Mouse (Mus musculus) CD4-positive, CD25-positive, alpha-beta regulatory T cell, adult 4 months (primary cell): ENCODE data around the gene Fam189b. TPM values are rescaled to one million over a fixed set of nuclear protein-coding genes. Genes with fewer than 3 reads are reported as not detected.

Experiments
- ATAC-seq: one replicate; pipeline ENCODE4 v1.8.0; 2017
- polyA plus RNA-seq, 2 experiments: library from polyadenylated mRNA; unstranded; fragments of 100-300 nt; shearing (Covaris generic); gene quantifications; one replicate each; pipeline ENCODE4 v1.2.1; 2017

The Fam189b gene
- polyA plus RNA-seq, 2 experiments from 2014 or later = 209 to 296 TPM

DNA sequence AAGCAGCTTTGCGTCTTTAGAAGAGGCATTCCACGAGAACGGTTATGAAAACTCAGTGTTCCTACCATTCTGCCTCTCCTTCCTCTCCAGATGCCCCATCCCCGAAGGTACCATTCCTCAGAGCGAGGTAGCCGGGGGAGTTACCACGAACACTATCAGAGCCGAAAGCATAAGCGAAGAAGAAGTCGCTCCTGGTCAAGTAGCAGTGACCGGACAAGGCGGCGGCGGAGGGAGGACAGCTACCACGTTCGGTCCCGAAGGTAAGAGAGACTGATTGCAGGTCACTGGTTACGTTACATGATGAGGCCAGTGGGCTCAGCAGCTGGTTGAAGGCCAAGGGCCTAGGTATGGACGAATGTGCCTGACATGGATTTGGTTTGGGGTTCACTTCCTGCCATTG lies 16.0 kb upstream of the Fam189b start:
- ATAC-seq = no peak

DNA sequence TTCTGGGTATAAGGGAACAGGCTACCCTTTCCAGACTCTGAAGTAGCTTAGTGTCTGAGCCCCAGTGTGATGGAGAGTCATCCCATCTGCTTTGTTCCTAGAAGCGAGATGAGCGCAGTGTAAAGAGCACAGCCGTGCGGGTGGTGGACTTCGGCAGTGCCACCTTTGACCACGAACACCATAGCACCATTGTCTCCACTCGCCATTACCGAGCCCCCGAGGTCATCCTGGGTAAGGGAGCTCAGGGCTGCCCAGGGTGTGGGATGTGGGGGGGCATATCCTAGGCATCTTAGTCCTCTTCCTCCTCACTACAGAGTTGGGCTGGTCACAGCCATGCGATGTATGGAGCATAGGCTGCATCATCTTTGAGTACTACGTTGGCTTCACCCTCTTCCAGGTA lies 8.1 kb upstream of the Fam189b start:
- ATAC-seq = no peak

DNA sequence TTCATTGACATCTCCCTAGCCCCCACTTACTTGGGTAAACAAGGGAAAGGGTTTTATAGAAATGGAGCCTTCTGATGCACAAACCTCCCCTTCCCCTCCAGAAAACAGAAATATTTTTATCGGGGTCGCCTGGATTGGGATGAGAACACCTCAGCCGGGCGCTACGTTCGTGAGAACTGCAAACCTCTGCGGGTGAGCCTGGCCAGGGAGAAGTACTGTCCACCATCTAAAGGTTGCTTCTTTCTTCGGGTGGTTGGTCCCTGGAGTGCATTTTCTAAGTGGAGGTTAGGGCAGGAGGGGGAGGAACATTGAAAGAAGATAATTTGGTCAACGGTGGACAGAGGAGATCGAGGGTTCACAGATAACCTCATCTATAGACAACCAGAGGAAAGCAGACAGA lies 7.4 kb upstream of the Fam189b start:
- ATAC-seq = no peak

DNA sequence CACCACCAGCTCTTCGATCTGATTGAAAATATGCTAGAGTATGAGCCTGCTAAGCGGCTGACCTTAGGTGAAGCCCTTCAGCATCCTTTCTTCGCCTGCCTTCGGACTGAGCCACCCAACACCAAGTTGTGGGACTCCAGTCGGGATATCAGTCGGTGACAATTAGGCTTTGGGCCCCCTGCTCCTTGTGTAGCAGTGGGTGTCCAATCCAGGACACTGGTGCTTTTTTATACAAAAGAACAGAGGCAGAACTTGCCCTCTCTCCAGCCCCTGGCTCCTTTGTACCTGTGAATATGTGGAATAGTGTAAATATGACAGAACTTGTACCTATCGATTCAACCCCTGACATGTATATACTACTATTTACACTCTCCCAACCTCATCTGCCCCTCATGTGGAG lies 6.5 kb upstream of the Fam189b start:
- no peak for ATAC-seq

DNA sequence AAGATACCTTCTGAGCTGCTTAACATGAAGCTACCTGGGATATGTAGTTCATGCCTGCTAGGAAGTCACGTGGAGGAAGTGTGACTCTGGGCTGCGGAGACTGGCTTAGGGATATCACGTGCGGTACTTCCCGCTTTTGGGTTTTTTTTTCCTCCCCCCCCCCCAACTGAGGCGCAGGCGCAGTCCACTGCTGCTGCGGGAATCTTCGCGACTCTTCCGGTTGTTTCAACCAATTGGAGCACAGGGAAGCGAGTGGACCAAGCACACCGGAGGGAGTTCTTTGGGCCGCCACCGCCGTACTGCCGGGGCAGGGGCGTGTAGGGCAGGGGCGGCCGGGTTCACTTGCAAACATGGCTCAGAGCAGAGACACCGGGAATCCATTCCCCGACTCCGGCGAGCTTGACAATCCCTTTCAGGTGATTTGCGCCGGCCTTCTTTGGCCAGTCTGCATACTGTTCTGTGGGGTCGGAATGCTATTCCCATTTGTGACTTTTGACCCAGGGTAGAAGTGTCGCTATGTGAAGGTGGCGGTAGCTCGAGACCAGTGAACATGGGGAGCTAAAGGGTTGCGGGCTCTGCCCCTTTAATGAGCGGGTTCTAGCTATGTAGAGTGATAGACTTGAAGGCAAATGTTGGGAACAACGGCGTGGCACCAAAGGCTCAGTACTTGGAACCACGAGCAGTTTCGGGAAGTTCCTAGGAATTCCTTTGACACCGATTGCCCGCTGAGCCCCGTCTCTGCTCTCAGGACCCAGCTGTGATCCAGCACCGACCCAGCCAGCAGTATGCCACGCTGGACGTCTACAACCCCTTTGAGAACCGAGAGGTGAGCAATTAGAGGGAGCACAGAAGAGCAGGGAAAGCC lies 5.5 kb upstream of the Fam189b start, which contains the start of gene Scamp3:
Gene Scamp3 (plus strand): TSS at position 232 of the 865 bp plus-strand sequence.
- ATAC-seq = peak; percentile 98

DNA sequence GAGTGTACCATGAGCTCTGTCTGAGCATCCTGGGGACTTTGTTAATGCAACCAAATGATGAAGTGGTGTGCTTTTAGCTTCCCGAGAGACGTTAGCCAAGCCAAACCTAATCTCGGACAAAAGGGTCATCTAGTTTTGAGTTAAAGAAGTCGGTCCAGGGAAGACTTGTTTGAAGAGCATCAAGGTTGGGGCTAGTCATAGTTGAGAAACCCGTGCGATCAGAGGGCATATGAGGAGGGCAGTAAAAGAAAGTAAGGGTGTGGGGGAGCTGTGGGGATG lies 4.9 kb upstream of the Fam189b start:
- no peak for ATAC-seq

DNA sequence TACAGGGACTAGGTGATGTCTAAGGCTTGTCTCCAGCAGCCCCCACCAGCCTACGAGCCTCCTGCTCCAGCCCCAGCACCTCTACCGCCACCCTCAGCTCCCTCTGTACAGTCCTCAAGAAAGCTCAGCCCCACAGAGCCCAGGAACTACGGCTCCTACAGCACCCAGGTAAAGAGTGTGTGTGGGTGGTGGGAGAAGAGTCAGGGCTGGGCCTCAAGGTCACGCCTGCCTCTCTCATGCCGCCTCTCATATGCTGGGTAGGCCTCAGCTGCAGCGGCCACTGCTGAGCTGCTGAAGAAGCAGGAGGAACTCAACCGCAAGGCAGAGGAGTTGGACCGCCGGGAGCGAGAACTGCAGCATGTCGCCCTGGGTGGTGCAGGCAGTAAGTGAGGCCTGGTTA lies 3.9 kb upstream of the Fam189b start:
- ATAC-seq = no peak

DNA sequence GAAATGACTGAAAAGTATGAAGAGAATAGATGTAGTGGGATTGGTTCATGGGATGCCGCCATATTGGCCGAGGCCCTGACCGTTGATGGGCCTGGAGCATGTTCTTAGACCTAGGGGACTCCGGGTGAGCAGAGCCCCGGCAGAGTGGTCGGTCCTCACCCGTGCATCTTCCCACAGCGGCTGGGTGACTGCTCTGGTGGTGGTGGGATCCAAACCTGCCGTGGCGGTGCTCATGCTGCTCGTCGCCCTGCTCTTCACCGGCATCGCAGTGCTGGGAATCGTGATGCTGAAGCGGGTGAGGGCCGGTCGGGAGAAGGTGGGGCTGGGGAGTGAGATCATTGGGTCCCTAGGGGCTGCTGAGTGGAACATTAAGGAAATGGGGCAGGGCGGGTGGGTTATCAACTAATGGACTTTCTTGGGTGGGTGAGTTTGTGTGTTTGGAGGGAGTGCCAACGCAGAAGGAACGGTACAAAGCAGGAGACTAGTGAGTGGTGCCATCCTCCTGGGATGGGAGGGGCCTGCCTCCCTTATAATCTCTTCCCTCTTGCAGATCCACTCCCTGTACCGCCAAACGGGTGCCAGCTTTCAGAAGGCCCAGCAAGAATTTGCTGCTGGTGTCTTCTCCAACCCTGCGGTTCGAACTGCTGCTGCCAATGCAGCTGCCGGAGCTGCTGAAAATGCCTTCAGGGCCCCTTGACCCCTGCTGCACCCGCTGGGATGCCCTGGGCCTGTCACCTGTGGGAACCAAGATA lies 1.0 kb upstream of the Fam189b start:
- ATAC-seq = no peak

DNA sequence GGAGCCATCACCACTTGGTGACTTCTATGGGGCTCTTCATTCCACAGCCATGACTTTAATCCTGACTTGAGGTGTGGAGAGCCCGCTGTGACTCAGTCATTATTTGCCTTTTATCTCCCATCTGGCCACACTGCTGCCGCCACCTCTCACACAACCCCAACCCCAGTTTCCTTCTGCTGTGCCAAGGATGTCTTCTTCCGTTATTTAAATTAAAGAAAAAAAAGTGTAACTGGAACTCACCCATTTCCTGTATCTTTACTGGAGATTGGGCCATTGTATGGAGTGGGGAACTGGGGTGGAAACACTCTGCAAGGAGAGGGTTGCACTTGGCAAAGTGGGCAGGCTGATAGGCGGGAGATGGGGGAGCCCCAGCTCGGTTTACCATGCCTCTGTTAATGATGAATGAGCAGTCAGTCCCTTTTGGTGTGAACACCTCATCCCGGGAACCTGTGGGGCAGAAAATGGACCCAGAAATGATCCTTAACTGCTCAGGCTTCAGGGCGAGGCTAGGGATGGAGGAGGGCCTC lies 349 bp upstream of the Fam189b start:
- peak; percentile 43 for ATAC-seq

DNA sequence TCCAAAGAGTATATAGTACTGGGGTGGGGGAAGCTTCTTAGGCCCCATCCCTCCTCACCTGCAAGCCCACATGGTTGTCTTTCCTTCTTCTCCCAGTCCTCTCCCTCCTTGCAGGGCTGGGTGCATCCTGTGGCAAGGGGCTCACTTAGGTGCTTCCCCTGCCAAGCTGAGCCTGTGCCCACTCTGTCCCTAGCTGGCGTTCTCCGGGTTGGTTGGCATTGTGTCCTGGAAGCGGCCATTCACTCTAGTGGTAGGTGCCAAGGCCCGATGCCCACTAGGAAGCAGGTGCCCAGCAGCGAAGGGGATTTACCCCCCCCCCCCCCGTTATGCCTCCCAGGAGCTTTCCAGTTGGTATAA lies 994 bp downstream of the Fam189b start:
- no peak for ATAC-seq

DNA sequence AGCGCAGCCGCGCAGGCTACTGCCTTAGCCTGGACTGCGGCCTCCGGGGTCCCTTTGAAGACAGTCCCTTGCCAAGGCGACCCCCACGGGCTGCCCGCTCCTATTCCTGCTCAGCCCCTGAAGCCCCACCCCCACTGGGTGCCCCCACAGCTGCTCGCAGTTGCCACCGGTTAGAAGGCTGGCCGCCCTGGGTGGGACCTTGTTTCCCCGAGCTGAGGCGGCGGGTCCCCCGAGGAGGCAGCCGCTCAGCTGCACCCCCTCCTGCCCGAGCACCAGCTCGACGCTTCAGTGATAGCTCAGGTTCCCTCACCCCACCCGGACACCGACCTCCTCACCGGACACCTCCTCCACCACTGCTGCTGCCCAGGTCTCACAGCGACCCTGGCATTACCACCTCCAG lies 4.3 kb downstream of the Fam189b start:
- ATAC-seq = no peak

DNA sequence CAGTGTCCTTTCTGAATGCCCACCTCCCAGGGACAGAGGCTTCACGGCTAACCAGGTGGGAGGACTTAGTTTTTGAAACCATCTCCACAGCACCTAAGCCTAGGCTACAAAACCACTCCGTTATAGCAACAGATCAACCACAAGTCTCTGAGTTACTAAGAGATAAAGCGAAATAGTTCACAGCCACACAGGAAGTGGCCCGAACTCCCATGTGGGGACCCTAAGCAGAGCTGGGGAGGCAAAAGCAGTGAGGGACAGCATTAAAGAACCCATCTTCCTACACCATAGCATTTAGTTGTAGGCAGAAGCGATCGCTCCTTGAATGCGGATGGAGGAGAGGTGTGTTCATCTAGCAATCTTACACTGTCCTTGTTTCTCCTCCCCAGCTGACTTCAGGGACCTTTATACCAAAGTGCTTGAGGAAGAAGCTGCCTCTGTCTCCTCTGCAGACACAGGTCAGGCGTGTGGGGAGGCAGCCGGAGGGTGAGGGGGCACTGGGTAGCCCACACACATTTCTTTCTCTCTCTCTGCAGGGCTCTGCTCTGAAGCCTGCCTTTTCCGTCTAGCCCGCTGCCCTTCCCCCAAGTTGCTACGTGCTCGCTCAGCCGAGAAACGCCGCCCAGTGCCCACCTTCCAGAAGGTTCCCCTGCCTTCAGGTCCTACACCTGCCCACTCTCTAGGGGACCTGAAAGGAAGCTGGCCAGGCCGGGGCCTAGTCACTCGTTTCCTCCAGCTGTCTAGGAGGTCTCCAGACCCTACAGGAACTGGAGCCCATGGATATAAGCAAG lies 4.9 kb downstream of the Fam189b start:
- peak; percentile 55 for ATAC-seq

DNA sequence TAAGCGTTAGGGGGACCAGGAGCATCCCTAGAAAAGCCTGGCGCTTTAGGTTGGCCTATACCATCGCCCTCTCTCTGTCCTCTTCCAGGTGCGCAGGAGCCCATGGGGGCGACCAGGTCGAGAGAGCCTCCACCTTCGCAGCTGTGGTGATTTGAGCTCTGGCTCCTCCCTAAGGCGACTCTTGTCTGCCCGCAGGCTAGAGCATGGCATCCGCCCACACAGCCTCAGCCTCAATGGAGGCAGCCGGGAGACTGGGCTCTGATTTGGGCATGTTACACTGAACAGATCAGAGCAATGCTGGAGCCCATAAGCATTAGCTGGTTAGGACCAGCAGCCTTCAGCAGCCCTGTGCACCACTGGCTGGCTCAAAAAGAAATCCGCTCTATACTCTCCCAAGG lies 5.5 kb downstream of the Fam189b start:
- ATAC-seq = peak; percentile 46

DNA sequence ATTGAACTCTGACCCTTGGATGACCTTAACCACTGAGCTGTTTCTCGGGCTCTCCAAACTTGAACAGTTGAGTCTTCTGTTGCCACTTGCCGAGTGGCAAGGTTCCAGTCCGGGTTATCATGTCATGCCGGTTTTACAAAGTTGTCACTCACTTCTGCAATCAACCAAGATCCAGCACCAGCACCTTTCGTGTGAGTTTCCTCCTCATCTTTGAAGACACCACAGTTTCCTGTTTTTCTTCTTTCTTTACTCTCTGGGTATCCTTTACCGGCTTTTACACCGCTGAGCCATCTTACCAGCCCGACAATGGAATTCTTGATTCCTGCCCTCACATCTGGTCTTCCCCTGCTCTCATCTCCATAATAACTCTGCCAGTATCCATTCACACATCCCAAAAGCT lies 7.5 kb downstream of the Fam189b start:
- ATAC-seq = peak; percentile 64

DNA sequence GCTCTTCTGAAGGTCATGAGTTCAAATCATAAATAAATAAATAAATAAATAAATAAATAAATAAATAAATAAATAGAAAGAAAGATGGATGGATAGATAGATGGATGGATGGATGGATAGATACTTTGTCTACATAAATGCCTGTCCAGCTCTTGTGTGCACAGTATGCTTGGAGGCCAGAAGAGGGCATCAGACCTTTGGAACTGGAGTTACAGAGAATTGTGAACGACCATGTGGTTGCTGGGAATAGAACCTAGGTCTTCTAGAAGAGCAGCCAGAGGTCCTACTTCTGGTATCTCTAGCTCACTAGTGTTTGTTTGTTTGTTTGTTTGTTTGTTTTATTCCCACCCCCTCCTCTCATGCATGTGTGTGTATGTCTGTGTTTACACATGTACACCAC lies 10.4 kb downstream of the Fam189b start:
- ATAC-seq = no peak

DNA sequence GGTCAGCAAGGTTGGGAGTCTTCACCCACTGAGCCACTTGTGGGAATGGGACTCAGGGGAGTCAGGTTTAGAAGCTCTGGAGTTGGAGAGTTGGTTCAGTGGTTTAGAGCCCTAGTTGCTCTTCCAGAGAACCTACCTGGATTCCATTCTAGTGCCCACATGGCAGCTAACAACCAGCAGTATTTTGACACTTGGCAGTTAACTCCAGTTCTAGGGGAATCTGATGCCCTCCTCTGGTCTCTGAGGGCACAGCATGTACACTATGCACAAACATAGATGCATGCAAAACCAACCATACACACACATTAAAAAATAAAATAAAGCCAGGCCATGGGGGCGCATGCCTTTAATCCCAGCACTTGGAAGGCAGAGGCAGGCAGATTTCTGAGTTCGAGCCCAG lies 10.9 kb downstream of the Fam189b start:
- ATAC-seq = peak; percentile 50

DNA sequence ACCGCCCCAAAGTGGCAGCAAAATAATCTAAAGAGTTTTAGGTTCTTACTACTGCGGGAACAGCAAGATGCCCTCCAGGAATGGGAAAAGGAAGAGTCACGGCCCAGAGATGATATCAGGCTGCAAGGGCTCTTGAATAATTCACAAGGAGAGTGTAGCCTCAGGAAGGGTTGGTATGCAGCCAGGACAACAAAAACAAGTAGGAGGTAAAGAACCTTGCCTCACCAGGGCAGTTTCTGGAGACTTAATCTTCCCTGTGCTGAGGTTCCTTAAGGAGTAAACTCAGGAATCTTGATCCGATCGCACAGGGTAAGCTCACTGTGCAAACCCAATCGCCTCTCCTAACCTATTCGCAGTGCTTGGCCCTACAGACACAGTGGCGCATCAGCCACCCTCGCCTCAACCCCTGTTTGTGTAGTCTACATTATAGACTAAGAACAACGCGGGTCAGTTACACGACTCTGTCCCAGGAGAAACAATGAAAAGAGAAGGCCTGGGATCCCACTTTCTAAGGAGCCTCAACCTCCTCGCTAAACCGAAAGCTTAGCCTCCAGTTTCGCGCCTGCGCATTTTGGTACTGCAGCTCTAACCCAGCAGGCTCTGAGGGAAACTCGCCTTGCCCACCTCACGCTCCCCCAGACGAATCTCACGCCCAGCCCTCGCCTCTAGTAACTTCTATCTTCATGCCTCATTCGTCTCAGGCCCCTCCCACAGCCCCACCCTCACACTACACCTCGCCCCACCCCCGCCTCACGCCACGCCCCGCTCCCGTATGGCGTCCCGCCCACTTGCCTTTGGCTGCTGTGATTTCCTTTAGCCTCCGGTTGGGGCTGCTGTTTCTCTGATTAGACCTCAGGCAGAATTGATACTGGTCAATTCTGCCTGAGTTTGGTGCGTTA lies 13.3 kb downstream of the Fam189b start:
- ATAC-seq = peak; percentile 94

DNA sequence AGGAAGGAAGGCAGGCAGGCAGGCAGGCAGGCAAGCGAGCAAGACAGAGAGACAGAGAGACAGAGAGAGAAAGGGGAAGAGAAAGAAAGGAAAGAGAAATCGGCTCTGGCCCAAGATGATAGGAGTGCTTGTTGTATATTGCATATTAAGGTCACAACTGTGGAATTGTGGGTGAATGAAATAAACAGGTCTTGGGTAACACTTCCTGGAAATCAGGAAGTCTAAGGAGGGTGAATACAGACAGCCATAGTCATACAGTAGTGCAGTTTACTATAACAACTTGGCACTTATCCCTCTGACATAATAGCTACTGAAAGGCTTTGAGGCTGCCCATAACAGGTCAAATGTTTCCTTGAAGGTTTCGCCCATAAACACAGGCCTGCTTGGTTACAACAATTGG lies 16.9 kb downstream of the Fam189b start:
- ATAC-seq = no peak

DNA sequence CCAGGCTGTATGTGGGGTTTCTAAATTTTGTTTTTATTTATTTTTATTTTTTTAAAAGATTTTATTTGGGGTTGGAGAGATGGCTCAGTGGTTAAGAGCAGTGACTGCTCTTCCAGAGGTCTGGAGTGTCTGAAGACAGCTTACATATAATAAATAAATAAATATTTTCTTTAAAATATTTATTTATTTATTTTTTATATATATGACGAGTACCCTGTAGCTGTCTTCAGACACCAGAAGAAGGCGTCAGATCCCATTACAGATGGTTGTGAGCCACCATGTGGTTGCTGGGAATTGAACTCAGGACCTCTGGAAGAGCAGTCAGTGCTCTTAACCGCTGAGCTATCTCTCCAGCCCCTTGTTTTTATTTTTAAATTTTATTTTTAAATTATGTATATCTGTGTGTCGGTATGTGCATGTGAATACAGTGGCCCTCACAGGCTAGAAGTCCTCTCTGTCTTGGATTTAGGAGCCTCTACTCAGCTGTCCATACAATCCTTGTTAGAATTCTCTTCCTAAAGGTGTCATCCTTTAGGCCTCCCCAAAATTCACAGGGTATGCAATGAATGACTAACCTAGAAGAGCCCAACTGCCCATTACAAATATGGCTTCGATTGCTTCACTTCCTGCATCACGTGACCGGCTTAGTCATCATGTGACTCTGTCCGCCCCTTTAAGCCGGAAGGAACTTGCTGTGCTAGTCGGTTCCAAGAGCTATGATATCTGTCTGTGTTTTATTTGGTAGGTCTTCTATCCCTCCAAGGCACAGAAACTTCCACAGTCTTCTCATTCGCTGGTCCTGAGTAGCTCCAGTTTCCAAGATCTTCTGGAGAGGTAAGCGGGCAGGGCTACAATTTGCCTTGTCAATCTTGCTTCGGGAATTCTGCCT lies 19.6 kb downstream of the Fam189b start, which contains the start of gene Gba:
Gene Gba (plus strand): TSS at position 676 of the 889 bp plus-strand sequence.
- peak; percentile 97 for ATAC-seq

DNA sequence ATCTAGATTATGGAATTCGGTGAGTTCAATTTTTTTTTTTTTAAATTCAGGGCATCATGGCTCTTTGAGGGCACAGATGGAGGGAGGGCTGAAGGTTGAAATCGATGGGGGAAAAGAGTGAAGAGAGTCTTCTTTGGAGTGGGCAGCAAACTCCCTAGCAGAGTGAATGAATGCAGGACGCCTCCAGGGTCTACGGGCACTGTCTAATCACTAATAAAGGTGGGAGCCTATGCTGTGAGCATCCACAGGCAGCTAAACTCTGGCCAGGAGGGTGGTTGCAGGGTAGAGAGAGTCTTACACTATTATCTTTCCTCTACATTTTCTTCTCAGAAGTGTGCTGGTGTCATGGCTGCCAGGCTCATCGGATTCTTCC lies 20.2 kb downstream of the Fam189b start:
- peak; percentile 11 for ATAC-seq

DNA sequence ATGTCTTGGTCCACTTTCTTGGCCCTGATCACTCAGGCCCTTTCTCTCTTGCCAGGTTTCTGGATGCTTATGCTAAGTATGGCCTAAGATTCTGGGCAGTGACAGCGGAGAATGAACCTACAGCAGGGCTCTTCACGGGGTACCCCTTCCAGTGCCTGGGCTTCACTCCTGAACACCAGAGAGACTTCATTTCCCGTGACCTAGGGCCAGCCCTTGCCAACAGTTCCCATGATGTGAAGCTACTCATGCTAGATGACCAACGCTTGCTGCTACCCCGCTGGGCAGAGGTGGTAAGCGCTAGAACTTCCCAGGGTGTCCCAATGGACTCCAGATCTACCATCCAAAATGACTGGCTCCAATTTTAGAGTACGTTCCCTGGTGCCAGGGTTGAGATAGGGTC lies 23.1 kb downstream of the Fam189b start:
- ATAC-seq = no peak
